Mouse (Mus musculus): ENCODE measurements at regions not wholly inside any gene's neighbourhood (a gene's known extent, or its start where the extent isn't known, plus 50 kb on each side); places are given as distances from the start of the nearest gene placed in this dataset.

- Histone ChIP-seq H3K9me3 (ENCODE audit: control insufficient read depth, low read length) (no peaks in the 10 kb centered on the region), H3K4me2 (ENCODE audit: low read length) (no peak overlapping the region), H3K36me3 (ENCODE audit: control insufficient read depth, insufficient read depth, low read length) (no peaks in the 10 kb centered on the region), H3K27me3 (replicated peaks; ENCODE audit: control insufficient read depth, insufficient read depth, low read length) (no peaks in the 10 kb centered on the region), H3K27ac (ENCODE audit: low read depth) (no peak overlapping the region), H3K4me1 (replicated peaks; ENCODE audit: control insufficient read depth, insufficient read depth, low read length) (no peaks in the 10 kb centered on the region), H3K4me3 (ENCODE audit: low read depth, low read length) (no peak overlapping the region), H3K9ac (ENCODE audit: low read length) (no peak overlapping the region)
- no peak for ATAC-seq (replicated peaks; ENCODE audit: low FRiP score, low TSS enrichment, low read depth)
- no peak for DNase-seq (ENCODE audit: low spot score)
- WGBS: 85% methylated on average over 22 of the region's 22 CpGs
Measured at GRCm38 (mm10) chr7:36476851-36477644, 220.9 kb upstream of the Tshz3 start.

- DNase-seq (ENCODE audit: low spot score): no peak
- H3K27ac ChIP-seq (ENCODE audit: low read depth): no peak overlapping the region
- no peaks in the 10 kb centered on the region for H3K27me3 ChIP-seq (replicated peaks; ENCODE audit: control insufficient read depth, insufficient read depth, low read length)
- no peak overlapping the region for H3K4me3 ChIP-seq (ENCODE audit: low read depth, low read length)
- no peaks in the 10 kb centered on the region for H3K4me1 ChIP-seq (replicated peaks; ENCODE audit: control insufficient read depth, insufficient read depth, low read length)
- H3K9me3 ChIP-seq (ENCODE audit: control insufficient read depth, low read length): no peaks in the 10 kb centered on the region
- no peak overlapping the region for H3K9ac ChIP-seq (ENCODE audit: low read length)
- 57% methylated on average over 9 of the region's 9 CpGs for WGBS
- no peak overlapping the region for H3K4me2 ChIP-seq (ENCODE audit: low read length)
- no peak for ATAC-seq (replicated peaks; ENCODE audit: low FRiP score, low TSS enrichment, low read depth)
- H3K36me3 ChIP-seq (ENCODE audit: control insufficient read depth, insufficient read depth, low read length): no peaks in the 10 kb centered on the region
Measured at GRCm38 (mm10) chr7:36488155-36488554, 209.8 kb upstream of the Tshz3 start.

GRCm38 (mm10) chr7:36491173-36491581 is 206.7 kb upstream of the Tshz3 start:
- Histone ChIP-seq H3K4me3 (ENCODE audit: low read depth, low read length) (no peak overlapping the region), H3K4me2 (ENCODE audit: low read length) (no peak overlapping the region), H3K27ac (ENCODE audit: low read depth) (no peak overlapping the region), H3K36me3 (ENCODE audit: control insufficient read depth, insufficient read depth, low read length) (no peaks in the 10 kb centered on the region), H3K27me3 (replicated peaks; ENCODE audit: control insufficient read depth, insufficient read depth, low read length) (no peaks in the 10 kb centered on the region), H3K9me3 (ENCODE audit: control insufficient read depth, low read length) (no peaks in the 10 kb centered on the region), H3K9ac (ENCODE audit: low read length) (no peak overlapping the region), H3K4me1 (replicated peaks; ENCODE audit: control insufficient read depth, insufficient read depth, low read length) (no peaks in the 10 kb centered on the region)
- ATAC-seq (replicated peaks; ENCODE audit: low FRiP score, low TSS enrichment, low read depth) (no peak), DNase-seq (ENCODE audit: low spot score) (no peak)
- 69% methylated on average over 10 of the region's 10 CpGs for WGBS

GRCm38 (mm10) chr7:36504010-36504875 is 193.7 kb upstream of the Tshz3 start:
- H3K9ac ChIP-seq (ENCODE audit: low read length): no peak overlapping the region
- H3K4me1 ChIP-seq (replicated peaks; ENCODE audit: control insufficient read depth, insufficient read depth, low read length): no peaks in the 10 kb centered on the region
- no peak overlapping the region for H3K4me2 ChIP-seq (ENCODE audit: low read length)
- no peak overlapping the region for H3K4me3 ChIP-seq (ENCODE audit: low read depth, low read length)
- H3K27ac ChIP-seq (ENCODE audit: low read depth): no peak overlapping the region
- ATAC-seq (replicated peaks; ENCODE audit: low FRiP score, low TSS enrichment, low read depth) (no peak), DNase-seq (ENCODE audit: low spot score) (no peak)
- 52% methylated on average over 15 of the region's 15 CpGs for WGBS
- no peaks in the 10 kb centered on the region for H3K27me3 ChIP-seq (replicated peaks; ENCODE audit: control insufficient read depth, insufficient read depth, low read length)
- no peaks in the 10 kb centered on the region for H3K36me3 ChIP-seq (ENCODE audit: control insufficient read depth, insufficient read depth, low read length)
- no peaks in the 10 kb centered on the region for H3K9me3 ChIP-seq (ENCODE audit: control insufficient read depth, low read length)

- no peaks in the 10 kb centered on the region for H3K4me1 ChIP-seq (replicated peaks; ENCODE audit: control insufficient read depth, insufficient read depth, low read length)
- no peaks in the 10 kb centered on the region for H3K27me3 ChIP-seq (replicated peaks; ENCODE audit: control insufficient read depth, insufficient read depth, low read length)
- H3K27ac ChIP-seq (ENCODE audit: low read depth): no peak overlapping the region
- 62% methylated on average over 9 of the region's 9 CpGs for WGBS
- no peaks in the 10 kb centered on the region for H3K36me3 ChIP-seq (ENCODE audit: control insufficient read depth, insufficient read depth, low read length)
- H3K9ac ChIP-seq (ENCODE audit: low read length): no peak overlapping the region
- no peaks in the 10 kb centered on the region for H3K9me3 ChIP-seq (ENCODE audit: control insufficient read depth, low read length)
- ATAC-seq (replicated peaks; ENCODE audit: low FRiP score, low TSS enrichment, low read depth) (no peak), DNase-seq (ENCODE audit: low spot score) (no peak)
- H3K4me3 ChIP-seq (ENCODE audit: low read depth, low read length): no peak overlapping the region
- H3K4me2 ChIP-seq (ENCODE audit: low read length): no peak overlapping the region
Measured at GRCm38 (mm10) chr7:36507895-36508431, 190.0 kb upstream of the Tshz3 start.

GRCm38 (mm10) chr7:36513680-36514079 is 184.2 kb upstream of the Tshz3 start:
- no peak for DNase-seq (ENCODE audit: low spot score)
- Histone ChIP-seq H3K4me3 (ENCODE audit: low read depth, low read length) (no peak overlapping the region), H3K9ac (ENCODE audit: low read length) (no peak overlapping the region), H3K36me3 (ENCODE audit: control insufficient read depth, insufficient read depth, low read length) (no peaks in the 10 kb centered on the region), H3K27ac (ENCODE audit: low read depth) (no peak overlapping the region), H3K4me1 (replicated peaks; ENCODE audit: control insufficient read depth, insufficient read depth, low read length) (0 out of 2 replicates have a peak, but pooled peaks cover 3% of the 10 kb centered on the region), H3K4me2 (ENCODE audit: low read length) (no peak overlapping the region), H3K27me3 (replicated peaks; ENCODE audit: control insufficient read depth, insufficient read depth, low read length) (no peaks in the 10 kb centered on the region), H3K9me3 (ENCODE audit: control insufficient read depth, low read length) (no peaks in the 10 kb centered on the region)
- ATAC-seq (replicated peaks; ENCODE audit: low FRiP score, low TSS enrichment, low read depth): no peak
- 76% methylated on average over 3 of the region's 3 CpGs for WGBS

GRCm38 (mm10) chr7:36516094-36516663 is 181.7 kb upstream of the Tshz3 start:
- H3K4me2 ChIP-seq (ENCODE audit: low read length): no peak overlapping the region
- DNase-seq (ENCODE audit: low spot score) (no peak), ATAC-seq (replicated peaks; ENCODE audit: low FRiP score, low TSS enrichment, low read depth) (no peak)
- H3K27ac ChIP-seq (ENCODE audit: low read depth): no peak overlapping the region
- 0 out of 2 replicates have a peak, but pooled peaks cover 3% of the 10 kb centered on the region for H3K4me1 ChIP-seq (replicated peaks; ENCODE audit: control insufficient read depth, insufficient read depth, low read length)
- no peaks in the 10 kb centered on the region for H3K27me3 ChIP-seq (replicated peaks; ENCODE audit: control insufficient read depth, insufficient read depth, low read length)
- no peaks in the 10 kb centered on the region for H3K9me3 ChIP-seq (ENCODE audit: control insufficient read depth, low read length)
- no peak overlapping the region for H3K9ac ChIP-seq (ENCODE audit: low read length)
- no peaks in the 10 kb centered on the region for H3K36me3 ChIP-seq (ENCODE audit: control insufficient read depth, insufficient read depth, low read length)
- WGBS: 50% methylated on average over 7 of the region's 7 CpGs
- no peak overlapping the region for H3K4me3 ChIP-seq (ENCODE audit: low read depth, low read length)

- H3K36me3 ChIP-seq (ENCODE audit: control insufficient read depth, insufficient read depth, low read length): no peaks in the 10 kb centered on the region
- WGBS: 77% methylated on average over 4 of the region's 4 CpGs
- no peaks in the 10 kb centered on the region for H3K27me3 ChIP-seq (replicated peaks; ENCODE audit: control insufficient read depth, insufficient read depth, low read length)
- 0 out of 2 replicates have a peak, but pooled peaks cover 3% of the 10 kb centered on the region for H3K4me1 ChIP-seq (replicated peaks; ENCODE audit: control insufficient read depth, insufficient read depth, low read length)
- H3K4me2 ChIP-seq (ENCODE audit: low read length): no peak overlapping the region
- no peak overlapping the region for H3K4me3 ChIP-seq (ENCODE audit: low read depth, low read length)
- no peak overlapping the region for H3K27ac ChIP-seq (ENCODE audit: low read depth)
- no peak for ATAC-seq (replicated peaks; ENCODE audit: low FRiP score, low TSS enrichment, low read depth)
- no peak overlapping the region for H3K9ac ChIP-seq (ENCODE audit: low read length)
- no peak for DNase-seq (ENCODE audit: low spot score)
- no peaks in the 10 kb centered on the region for H3K9me3 ChIP-seq (ENCODE audit: control insufficient read depth, low read length)
Measured at GRCm38 (mm10) chr7:36519027-36519426, 178.9 kb upstream of the Tshz3 start.
